Mouse (Mus musculus): Measurements from ENCODE around the gene Vsig10l. TPM values are rescaled to one million over a fixed set of nuclear protein-coding genes. Genes with fewer than 3 reads are reported as not detected.

Vsig10l gene
- total RNA-seq, 2 experiments from 2014 or later: 2.3 to 3.0 TPM

Small RNAs within 50 kb of the gene (microRNA-seq; reads per million reads assigned to microRNA genes)
- 0.21 to 1.8 reads per million in 2 experiments for gene Mir7051

Other genes starting within 250 kb of the Vsig10l start
- 10 to 100 TPM; 25.3 to 26.2 TPM for gene Zfp715, start 149.9 kb upstream of the Vsig10l start, total RNA-seq (2021)
- gene Siglecf, start 111.8 kb upstream of the Vsig10l start, total RNA-seq (2021): under 1 TPM; 0.57 to 0.68 TPM
- gene Siglecg, start 54.9 kb upstream of the Vsig10l start, total RNA-seq (2021): not detected
- not detected for gene Lim2, start 35.5 kb upstream of the Vsig10l start, total RNA-seq (2021)
- not detected for gene Nkg7, start 26.1 kb upstream of the Vsig10l start, total RNA-seq (2021)
- not detected for gene Cldnd2, start 22.4 kb upstream of the Vsig10l start, total RNA-seq (2021)
- gene Etfb, start 19.1 kb upstream of the Vsig10l start, total RNA-seq (2021): 10 to 100 TPM; 68.4 to 74.4 TPM
- gene Gm45233, start 19.0 kb upstream of the Vsig10l start, total RNA-seq (2021): under 1 TPM; 0.80 to 0.86 TPM
- gene Iglon5, start 26.9 kb downstream of the Vsig10l start, total RNA-seq (2021): 10 to 100 TPM; 22.7 to 23.6 TPM
- not detected for gene 4931406B18Rik, start 42.8 kb downstream of the Vsig10l start, total RNA-seq (2021)
- gene Cd33, start 81.3 kb downstream of the Vsig10l start, total RNA-seq (2021): 1 to 10 TPM; 4.2 TPM
- 1 to 10 TPM; 5.5 to 6.6 TPM for gene Zfp658, start 99.1 kb downstream of the Vsig10l start, total RNA-seq (2021)
- gene Zfp719, start 116.5 kb downstream of the Vsig10l start, total RNA-seq (2021): 10 to 100 TPM; 22.0 to 22.1 TPM
- gene Zfp819, start 144.0 kb downstream of the Vsig10l start, total RNA-seq (2021): under 1 TPM; 0.15 to 0.20 TPM
- under 1 TPM in 1 of 2 experiments, not detected in 1; 0.25 TPM for gene Ceacam18, start 171.6 kb downstream of the Vsig10l start, total RNA-seq (2021)
- 1 to 10 TPM in 1 of 2 experiments, under 1 TPM in 1; 0.83 to 1.4 TPM for gene Siglece, start 197.0 kb downstream of the Vsig10l start, total RNA-seq (2021)
- 10 to 100 TPM; 11.7 to 11.8 TPM for gene Ctu1, start 208.9 kb downstream of the Vsig10l start, total RNA-seq (2021)
- gene Klk14, start 227.3 kb downstream of the Vsig10l start, total RNA-seq (2021): not detected
- not detected for gene Klk13, start 249.4 kb downstream of the Vsig10l start, total RNA-seq (2021)